Mouse (Mus musculus) heart, postnatal 0 days (tissue): ENCODE results near the gene Gm37240. TPM values are rescaled to one million over a fixed set of nuclear protein-coding genes. Genes with fewer than 3 reads are reported as not detected.
"Not testable (repeated sequence)": the region's sequence is repeated elsewhere in the genome, so short reads cannot be mapped to it uniquely, and the experiment has no call there.

ENCODE experiments used
- ATAC-seq: fragments of 200-750 bp; cut with Nextera tagmentation; 2 replicates; pipeline ENCODE4 v1.8.0; 2017; ENCODE audit warnings: low read depth, moderate number of reproducible peaks, moderate library complexity; ENCODE audit not compliant: insufficient read depth
- DNase-seq: peaks from one replicate; pipeline ENCODE4 v3.0.0-alpha.2; 2016; ENCODE audit warnings: low spot score
- H3K27ac ChIP-seq: fragments of 300-500 bp; sonication (generic); 2 replicates; pipeline ENCODE4 v1.5.1; 2014; ENCODE audit warnings: low read depth, mild to moderate bottlenecking
- H3K27me3 ChIP-seq: fragments of 300-500 bp; sonication (generic); 2 replicates; pipeline ENCODE4 v1.6.1; 2014; ENCODE audit warnings: low read length, mixed read lengths; ENCODE audit not compliant: control insufficient read depth, insufficient read depth
- H3K36me3 ChIP-seq: fragments of 300-500 bp; sonication (generic); replicated peaks from 2 replicates; pipeline ENCODE4 v1.6.1; 2014; ENCODE audit warnings: low read length, mixed read lengths; ENCODE audit not compliant: control insufficient read depth, insufficient read depth
- H3K4me1 ChIP-seq: fragments of 300-500 bp; sonication (generic); 2 replicates; pipeline ENCODE4 v1.6.1; 2014; ENCODE audit warnings: antibody characterized with exemption; ENCODE audit not compliant: control insufficient read depth, insufficient read depth
- H3K4me2 ChIP-seq: fragments of 300-500 bp; sonication (generic); 2 replicates; pipeline ENCODE4 v1.6.1; 2014; ENCODE audit warnings: low read depth, mild to moderate bottlenecking, low read length, moderate library complexity
- H3K4me3 ChIP-seq: fragments of 300-500 bp; sonication (generic); 2 replicates; pipeline ENCODE4 v1.5.1; 2014; ENCODE audit warnings: low read depth, low read length
- H3K9ac ChIP-seq: fragments of 300-500 bp; sonication (generic); replicated peaks from 2 replicates; pipeline ENCODE4 v1.6.1; 2014; ENCODE audit warnings: low read depth, low read length, mixed read lengths
- H3K9me3 ChIP-seq: fragments of 300-500 bp; sonication (generic); replicated peaks from 2 replicates; pipeline ENCODE4 v1.6.1; 2016; ENCODE audit warnings: low read length; ENCODE audit not compliant: control insufficient read depth
- CTCF ChIP-seq: IDR thresholded peaks from 2 replicates; pipeline ENCODE4 v1.5.1; 2016; ENCODE audit warnings: antibody characterized with exemption, control low read depth, low read depth
- EP300 ChIP-seq: IDR thresholded peaks from 2 replicates; pipeline ENCODE4 v1.6.1; 2016; ENCODE audit warnings: antibody characterized with exemption, low read depth
- WGBS: fragments of 180-500 bp; shearing (Covaris S2); extraction: QIAGEN DNeasy Blood & Tissue Kit; methylation state at CpG from one replicate; pipeline ENCODE4 v1.1.7; 2014; 5-methylcytosine and 5-hydroxymethylcytosine counted together
- polyA plus RNA-seq: library from polyadenylated mRNA; unstranded; fragments of >200 nt; fragmentation: Nextera tagmentation; extraction: Ambion mirVana; gene quantifications from 2 replicates; pipeline ENCODE4 v1.2.1, GENCODE M21; 2015
- total RNA-seq: library from RNA; depleted of rRNA; stranded (reverse); fragments of >200 nt; gene quantifications from 2 replicates; pipeline ENCODE4 v1.2.3, GENCODE M21; 2014; ENCODE audit warnings: low replicate concordance

Gm37240 gene
- total and polyA plus RNA-seq, 2 experiments from 2014 or later = 21.7 to 72.1 TPM

DNA sequence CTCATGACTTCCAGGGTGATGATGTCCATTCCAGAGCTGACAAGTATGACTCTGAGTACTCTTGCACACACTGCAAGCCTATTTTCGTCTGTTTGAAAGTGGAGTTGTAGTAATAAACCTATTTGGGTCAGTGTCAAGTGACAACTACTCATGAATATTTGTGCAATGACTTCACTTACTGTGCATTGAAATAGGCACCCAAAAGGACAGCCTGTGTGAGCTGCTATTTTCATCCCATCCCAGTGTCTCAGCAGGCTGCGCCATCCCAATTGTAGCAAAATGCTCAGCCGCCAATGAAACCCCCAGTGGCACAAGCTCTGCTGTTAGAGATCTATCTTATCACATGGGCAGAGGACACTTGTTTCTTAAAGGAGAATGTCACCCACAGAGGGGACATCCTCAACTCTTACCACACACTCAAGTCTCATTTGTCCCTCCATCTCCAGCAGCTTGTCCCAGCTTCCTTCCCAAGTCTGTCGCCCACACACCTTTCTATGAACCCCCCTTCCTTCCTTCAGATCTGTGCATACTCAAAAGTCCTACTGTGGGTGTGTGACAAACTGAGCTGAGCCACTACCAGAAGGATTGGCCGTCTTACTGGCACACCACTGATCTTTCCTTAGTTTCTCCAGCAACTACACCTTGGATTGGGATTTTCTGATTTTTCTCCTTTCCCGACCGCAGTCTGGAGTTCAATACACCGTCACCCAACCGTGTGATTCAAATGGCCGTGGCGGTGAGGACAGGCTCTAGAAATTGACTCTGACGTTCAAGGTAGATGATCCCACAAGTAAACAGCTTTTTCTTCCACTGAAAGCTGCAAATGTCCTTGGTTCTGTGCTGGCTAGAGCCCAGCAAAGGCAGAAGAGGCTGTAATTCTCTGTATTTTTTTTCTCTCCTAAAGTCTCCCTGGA, 1234.4 kb downstream of the Gm37240 start:
- Histone ChIP-seq H3K27ac (peak overlapping the region; percentile 88), H3K27me3 (no peaks in the 10 kb centered on the region), H3K4me3 (no peak overlapping the region), H3K9ac (0 out of 2 replicates have a peak overlapping the region, but pooled peaks have one; percentile 14), H3K9me3 (no peaks in the 10 kb centered on the region), H3K4me1 (peaks cover 17% of the 10 kb centered on the region), H3K36me3 (no peaks in the 10 kb centered on the region), H3K4me2 (0 out of 2 replicates have a peak overlapping the region, but pooled peaks have one; percentile 49)
- TF ChIP-seq CTCF (no peak), EP300 (peak; percentile 80)
- DNase-seq (peak; percentile 77), ATAC-seq (peak; percentile 84)
- WGBS = 49% methylated on average over 12 of the region's 12 CpGs

DNA sequence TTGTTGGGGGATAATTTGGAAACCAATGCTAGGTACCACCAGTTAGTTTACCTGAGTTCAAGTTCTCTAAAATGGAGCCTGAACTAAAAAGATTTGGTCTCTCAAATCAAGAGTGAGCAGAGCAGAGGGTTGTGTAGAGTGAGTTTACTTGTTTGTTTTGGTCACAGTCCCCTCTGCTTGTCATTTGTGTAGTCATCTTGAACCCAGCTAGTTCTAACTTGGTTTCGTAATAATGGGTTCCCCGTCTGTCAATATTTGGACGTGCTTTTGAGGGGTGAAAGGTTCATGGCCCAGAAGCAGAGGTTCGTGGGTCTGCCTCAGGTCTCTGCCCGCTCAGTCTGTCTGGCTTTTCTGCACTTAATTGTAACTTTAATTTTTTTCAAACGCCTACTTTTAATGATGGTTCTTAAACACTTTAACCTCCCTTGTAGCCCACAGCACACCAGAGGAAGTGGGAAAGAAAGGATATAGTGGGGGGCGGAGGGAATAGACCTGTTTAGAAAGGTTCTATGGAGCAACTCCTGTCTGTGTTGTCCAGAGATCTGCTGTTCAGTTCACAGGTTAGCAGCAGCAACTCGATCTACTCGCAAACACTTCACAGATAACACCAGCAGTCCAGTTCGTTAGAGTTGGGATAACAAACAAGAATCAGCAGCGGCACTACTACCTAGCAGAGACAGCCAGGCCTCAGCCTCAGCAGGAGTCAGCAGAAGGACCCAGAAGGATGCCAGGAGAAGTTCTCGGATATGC, 1237.6 kb downstream of the Gm37240 start:
- ATAC-seq = no peak
- H3K9ac ChIP-seq = no peak overlapping the region
- no peak overlapping the region for H3K4me2 ChIP-seq
- H3K4me1 ChIP-seq = peaks cover 14% of the 10 kb centered on the region
- H3K36me3 ChIP-seq = no peaks in the 10 kb centered on the region
- H3K27me3 ChIP-seq = no peaks in the 10 kb centered on the region
- no peak for TF ChIP-seq EP300
- no peak for TF ChIP-seq CTCF
- H3K4me3 ChIP-seq = no peak overlapping the region
- H3K9me3 ChIP-seq = no peaks in the 10 kb centered on the region
- no peak overlapping the region for H3K27ac ChIP-seq
- no peak for DNase-seq
- 87% methylated on average over 12 of the region's 12 CpGs for WGBS

DNA sequence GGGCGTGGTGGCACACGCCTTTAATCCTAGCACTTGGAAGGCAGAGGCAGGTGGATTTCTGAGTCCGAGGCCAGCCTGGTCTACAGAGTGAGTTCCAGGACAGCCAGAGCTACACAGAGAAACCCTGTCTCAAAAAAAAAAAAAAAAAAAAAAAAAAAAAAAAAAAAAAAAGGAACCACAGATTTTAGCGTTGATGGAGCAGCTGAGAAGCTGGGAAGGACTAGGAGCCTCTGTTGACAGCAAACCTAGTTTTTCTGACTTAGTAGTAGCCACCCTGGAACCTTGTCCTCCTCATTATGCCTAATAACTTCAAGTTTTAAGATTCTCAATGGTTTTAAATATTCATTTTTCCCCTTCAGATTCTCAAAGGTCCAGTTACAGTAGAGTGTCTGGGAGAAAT, 1239.2 kb downstream of the Gm37240 start:
- not testable (repeated sequence) for H3K9me3 ChIP-seq, H3K4me2 ChIP-seq, DNase-seq, H3K36me3 ChIP-seq, ATAC-seq, H3K4me1 ChIP-seq, H3K27me3 ChIP-seq, H3K9ac ChIP-seq, H3K27ac ChIP-seq, H3K4me3 ChIP-seq
- 84% methylated on average over 4 of the region's 4 CpGs for WGBS

- no peaks in the 10 kb centered on the region for H3K9me3 ChIP-seq
Observed at GRCm38 (mm10) chr3:84647616-84648015, 1239.7 kb downstream of the Gm37240 start.

DNA sequence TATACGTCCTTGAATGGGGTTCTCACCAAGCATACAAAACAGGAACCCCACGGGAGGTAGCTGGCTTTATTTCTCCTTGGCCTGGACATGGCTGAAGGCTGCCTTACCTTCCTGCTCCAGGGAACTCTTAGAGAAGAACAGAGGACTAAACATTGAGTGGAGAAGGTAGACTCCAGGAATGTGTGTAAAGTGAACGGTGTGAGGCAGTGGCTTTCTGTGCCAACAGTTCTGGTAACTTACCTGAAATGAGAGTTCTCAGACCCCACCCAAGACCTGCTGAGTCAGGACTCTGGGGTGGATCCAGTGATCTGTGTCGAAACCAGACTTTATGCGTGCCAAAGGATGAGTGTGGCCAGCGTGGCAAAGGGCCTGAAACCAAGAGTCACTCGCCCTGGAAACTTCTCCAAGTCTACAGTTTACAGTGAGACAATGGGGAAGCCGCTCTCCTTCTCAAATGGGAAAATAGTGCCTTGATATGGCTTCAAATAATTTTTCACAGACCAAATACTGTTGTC, 1240.9 kb downstream of the Gm37240 start:
- WGBS = 79% methylated on average over 8 of the region's 8 CpGs
- ATAC-seq (no peak), DNase-seq (no peak)
- H3K9ac ChIP-seq = no peak overlapping the region
- H3K4me1 ChIP-seq = peaks cover 5% of the 10 kb centered on the region
- H3K4me2 ChIP-seq = no peak overlapping the region
- H3K36me3 ChIP-seq = no peaks in the 10 kb centered on the region
- no peaks in the 10 kb centered on the region for H3K27me3 ChIP-seq
- TF ChIP-seq CTCF (no peak), EP300 (no peak)
- no peak overlapping the region for H3K4me3 ChIP-seq
- H3K9me3 ChIP-seq = no peaks in the 10 kb centered on the region
- no peak overlapping the region for H3K27ac ChIP-seq

More at GRCm38 (mm10) chr3:84647616-84648015, 1239.7 kb downstream of the Gm37240 start:
- H3K27ac ChIP-seq = peak overlapping the region; percentile 57
- peak; percentile 50 for ATAC-seq
- TF ChIP-seq CTCF (no peak), EP300 (no peak)
- H3K27me3 ChIP-seq = no peaks in the 10 kb centered on the region
- peak; percentile 56 for DNase-seq
- 31% methylated on average over 4 of the region's 4 CpGs for WGBS
- no peaks in the 10 kb centered on the region for H3K36me3 ChIP-seq
- peaks cover 5% of the 10 kb centered on the region for H3K4me1 ChIP-seq
- H3K4me2 ChIP-seq = no peak overlapping the region
- H3K4me3 ChIP-seq = no peak overlapping the region
- no peak overlapping the region for H3K9ac ChIP-seq
